Mouse (Mus musculus) heart, adult 2 months (tissue): ENCODE measurements around the gene Actl11.

ENCODE experiments used
- EP300 ChIP-seq: fragments of 200-500 bp; IDR thresholded peaks from 2 replicates; pipeline ENCODE4 v1.6.1; 2011; ENCODE audit warnings: low read depth, low read length, control low read depth; ENCODE audit not compliant: insufficient read depth
- POLR2A ChIP-seq: fragments of 200-500 bp; IDR thresholded peaks from 2 replicates; pipeline ENCODE4 v1.6.1; 2011; ENCODE audit warnings: mild to moderate bottlenecking, low read depth, low read length, control low read depth; ENCODE audit not compliant: insufficient read depth

GRCm38 (mm10) chr9:107890260-107890659, 38.0 kb upstream of the Actl11 start:
- no peak for TF ChIP-seq POLR2A
- TF ChIP-seq EP300: no peak
